Mouse (Mus musculus): Measurements from ENCODE around the gene Osbp2. TPM values are rescaled to one million over a fixed set of nuclear protein-coding genes. Genes with fewer than 3 reads are reported as not detected.

The Osbp2 gene
- total RNA-seq, 2 experiments from 2014 or later, result 0.30 to 0.66 TPM

GRCm38 (mm10) chr11:3716662-3717061 lies 147.0 kb downstream of the Osbp2 start:
- intact Hi-C loops (cut with DNase I), result no loop called here

GRCm38 (mm10) chr11:3714486-3714885 lies 149.2 kb downstream of the Osbp2 start:
- intact Hi-C loops (cut with DNase I), result loop anchor here (2.0 kb wide), 1 partner anchor 72 kb away; no protein-coding TSS in a partner anchor
- peak; percentile 41 to 42 for DNase-seq

More at GRCm38 (mm10) chr11:3716662-3717061, 147.0 kb downstream of the Osbp2 start:
- DNase-seq, result no peak

- intact Hi-C loops (cut with DNase I), result no loop called here
- no peak for DNase-seq
Measured at GRCm38 (mm10) chr11:3710203-3710602, 153.5 kb downstream of the Osbp2 start.

- DNase-seq, result no peak
- intact Hi-C loops (cut with DNase I), result no loop called here
Measured at GRCm38 (mm10) chr11:3707057-3707456, 156.6 kb downstream of the Osbp2 start.

GRCm38 (mm10) chr11:3704404-3704803 lies 159.3 kb downstream of the Osbp2 start:
- intact Hi-C loops (cut with DNase I), result no loop called here
- DNase-seq, result no peak

- intact Hi-C loops (cut with DNase I), result no loop called here
- no peak for DNase-seq
Measured at GRCm38 (mm10) chr11:3703089-3703992, 160.4 kb downstream of the Osbp2 start.

GRCm38 (mm10) chr11:3697441-3697840 lies 166.3 kb downstream of the Osbp2 start:
- intact Hi-C loops (cut with DNase I), result no loop called here
- DNase-seq, result no peak

- intact Hi-C loops (cut with DNase I), result no loop called here
- no peak for DNase-seq
Measured at GRCm38 (mm10) chr11:3696086-3696616, 167.6 kb downstream of the Osbp2 start.

- no peak for DNase-seq
- intact Hi-C loops (cut with DNase I), result no loop called here
Measured at GRCm38 (mm10) chr11:3691746-3692145, 172.0 kb downstream of the Osbp2 start.

GRCm38 (mm10) chr11:3686885-3687284 lies 176.8 kb downstream of the Osbp2 start:
- DNase-seq, result no peak
- intact Hi-C loops (cut with DNase I), result no loop called here

- DNase-seq, result no peak
- intact Hi-C loops (cut with DNase I), result no loop called here
Measured at GRCm38 (mm10) chr11:3686318-3686717, 177.4 kb downstream of the Osbp2 start.

GRCm38 (mm10) chr11:3685431-3685830 lies 178.3 kb downstream of the Osbp2 start:
- intact Hi-C loops (cut with DNase I), result no loop called here

GRCm38 (mm10) chr11:3684723-3685430 lies 178.8 kb downstream of the Osbp2 start:
- intact Hi-C loops (cut with DNase I), result no loop called here
- no peak for DNase-seq

More at GRCm38 (mm10) chr11:3685431-3685830, 178.3 kb downstream of the Osbp2 start:
- no peak for DNase-seq

GRCm38 (mm10) chr11:3684232-3684631 lies 179.5 kb downstream of the Osbp2 start:
- intact Hi-C loops (cut with DNase I), result no loop called here
- no peak for DNase-seq

GRCm38 (mm10) chr11:3683696-3684095 lies 180.0 kb downstream of the Osbp2 start:
- DNase-seq, result no peak
- intact Hi-C loops (cut with DNase I), result no loop called here

GRCm38 (mm10) chr11:3679771-3680170 lies 183.9 kb downstream of the Osbp2 start:
- DNase-seq, result no peak
- intact Hi-C loops (cut with DNase I), result no loop called here

- intact Hi-C loops (cut with DNase I), result no loop called here
Measured at GRCm38 (mm10) chr11:3677204-3677603, 186.5 kb downstream of the Osbp2 start.

GRCm38 (mm10) chr11:3676423-3676822 lies 187.3 kb downstream of the Osbp2 start:
- DNase-seq, result no peak
- intact Hi-C loops (cut with DNase I), result no loop called here

More at GRCm38 (mm10) chr11:3677204-3677603, 186.5 kb downstream of the Osbp2 start:
- no peak for DNase-seq

GRCm38 (mm10) chr11:3674545-3674944 lies 189.2 kb downstream of the Osbp2 start:
- DNase-seq, result no peak
- intact Hi-C loops (cut with DNase I), result no loop called here

- DNase-seq, result no peak
- intact Hi-C loops (cut with DNase I), result no loop called here
Measured at GRCm38 (mm10) chr11:3671000-3671628, 192.6 kb downstream of the Osbp2 start.

- intact Hi-C loops (cut with DNase I), result no loop called here
- no peak for DNase-seq
Measured at GRCm38 (mm10) chr11:3669849-3670248, 193.9 kb downstream of the Osbp2 start.
